Mouse (Mus musculus): ENCODE data around the gene Tesmin. TPM values are rescaled to one million over a fixed set of nuclear protein-coding genes. Genes with fewer than 3 reads are reported as not detected.

Gene Tesmin
- polyA plus RNA-seq, 1 experiment from 2014 or later, result 0.26 TPM

DNA sequence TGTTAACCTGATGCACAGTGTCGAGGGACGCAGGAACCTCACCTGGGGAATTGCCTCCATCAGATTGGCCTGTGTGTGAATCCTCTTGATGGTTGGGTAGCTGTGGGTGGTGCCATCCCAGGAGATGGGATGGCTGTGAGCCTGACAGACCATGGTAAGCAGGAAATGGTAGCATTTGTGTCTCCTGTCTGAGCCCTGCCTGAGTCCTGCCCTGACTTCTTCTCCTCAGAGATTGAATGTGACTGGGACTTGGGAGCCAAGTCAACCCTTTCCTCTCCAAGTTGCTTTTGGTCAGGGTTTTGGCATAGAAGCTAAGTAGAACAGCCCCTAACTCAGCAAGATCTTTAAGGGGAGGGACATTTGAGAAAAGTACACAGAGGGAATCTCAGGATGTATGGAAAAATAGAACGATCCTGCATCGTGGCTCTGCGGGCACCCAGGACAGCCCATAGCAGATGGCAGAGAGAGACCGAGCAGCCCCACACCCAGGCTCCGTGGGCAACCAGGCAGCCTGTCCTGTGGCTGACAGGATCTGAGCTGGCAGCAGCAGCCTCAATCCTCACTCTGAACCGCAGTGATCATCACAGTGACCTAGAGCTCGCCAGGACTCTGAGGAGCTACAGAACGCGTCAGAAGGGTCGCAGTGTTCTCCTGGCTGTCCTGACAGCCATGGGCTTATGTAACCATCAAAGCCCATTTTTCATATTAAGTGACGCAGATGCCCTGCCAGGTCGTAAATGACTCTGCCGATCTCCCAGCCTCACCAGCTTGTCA is 39.6 kb downstream of the Tesmin start:
- 0 out of 2 replicates have a peak, but pooled peaks cover 3% of the 10 kb centered on the region for H3K27me3 ChIP-seq
- no peak overlapping the region for H3K27ac ChIP-seq (replicated peaks)
- no peak overlapping the region for H3K4me2 ChIP-seq (replicated peaks)
- no peaks in the 10 kb centered on the region for H3K36me3 ChIP-seq
- H3K9me3 ChIP-seq, result no peaks in the 10 kb centered on the region
- WGBS, result 90% methylated on average over 15 of the region's 15 CpGs
- H3K9ac ChIP-seq (replicated peaks), result no peak overlapping the region
- no peak overlapping the region for H3K4me3 ChIP-seq
- H3K4me1 ChIP-seq, result peaks cover 3% of the 10 kb centered on the region; the same call in 1 of the 2 replicates
- ATAC-seq (ENCODE audit: low FRiP score, low read depth), result no peak

DNA sequence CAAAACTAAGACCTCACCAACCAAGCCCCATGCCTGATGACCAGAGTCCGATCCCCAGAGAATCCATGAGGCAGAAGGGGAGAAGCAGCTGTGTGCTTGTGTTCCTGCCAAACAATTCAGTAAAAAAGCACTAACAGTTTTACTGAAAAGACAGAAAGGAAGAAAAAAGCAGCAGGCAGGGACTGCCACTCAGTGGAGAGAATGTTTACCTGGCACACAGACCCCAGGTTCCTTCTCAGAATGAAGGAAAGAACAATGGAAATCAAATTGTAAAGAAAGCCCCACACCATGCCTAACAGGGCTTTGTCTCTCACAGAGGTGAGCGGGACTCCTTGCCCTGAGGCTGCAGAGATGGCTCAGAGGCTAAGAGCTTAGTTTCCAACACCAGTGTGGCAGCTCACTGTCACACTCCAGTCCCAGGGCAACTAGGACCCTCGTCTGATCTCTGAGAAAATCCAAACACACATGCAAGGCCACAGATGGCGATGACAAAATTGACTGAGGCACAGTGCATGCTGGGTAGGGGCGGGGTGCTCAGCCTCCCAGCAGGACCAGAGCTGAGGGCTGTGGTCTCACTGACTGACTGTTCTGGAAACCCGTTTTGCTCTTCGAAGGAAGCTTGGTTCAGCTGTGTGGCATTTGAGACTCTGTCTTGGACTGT is 40.6 kb downstream of the Tesmin start:
- 0 out of 2 replicates have a peak, but pooled peaks cover 3% of the 10 kb centered on the region for H3K27me3 ChIP-seq
- H3K27ac ChIP-seq (replicated peaks), result peak overlapping the region; percentile 63
- peak; percentile 58 for ATAC-seq (ENCODE audit: low FRiP score, low read depth)
- WGBS, result 43% methylated on average over 7 of the region's 7 CpGs
- H3K36me3 ChIP-seq, result no peaks in the 10 kb centered on the region
- peaks cover 12% of the 10 kb centered on the region; the same call in 1 of the 2 replicates for H3K4me1 ChIP-seq
- no peak overlapping the region for H3K9ac ChIP-seq (replicated peaks)
- H3K4me2 ChIP-seq (replicated peaks), result no peak overlapping the region
- no peaks in the 10 kb centered on the region for H3K9me3 ChIP-seq
- no peak overlapping the region for H3K4me3 ChIP-seq

DNA sequence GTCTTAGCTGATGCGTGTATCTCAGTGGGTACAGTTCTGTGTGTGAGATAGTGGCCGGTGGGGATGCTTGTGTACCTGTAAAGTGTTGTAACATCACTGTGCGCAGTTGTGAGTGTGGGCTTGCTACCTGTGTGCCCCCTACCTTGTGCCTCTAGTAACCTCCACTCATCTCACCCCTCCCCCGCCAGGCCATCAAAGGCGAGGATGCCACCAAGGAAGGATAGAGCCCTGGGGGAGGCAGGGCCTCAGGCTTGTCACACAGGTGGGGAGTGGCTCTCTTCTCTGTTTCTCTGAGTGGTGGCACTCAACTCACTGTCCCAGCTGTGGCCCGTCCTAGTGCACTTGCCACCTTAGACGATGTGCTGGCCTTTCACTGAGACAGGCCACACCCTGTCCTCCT is 42.4 kb downstream of the Tesmin start:
- 81% methylated on average over 7 of the region's 7 CpGs for WGBS
- no peak overlapping the region for H3K4me3 ChIP-seq
- ATAC-seq (ENCODE audit: low FRiP score, low read depth), result no peak
- no peak overlapping the region for H3K27ac ChIP-seq (replicated peaks)
- peaks cover 12% of the 10 kb centered on the region; the same call in 1 of the 2 replicates for H3K4me1 ChIP-seq
- no peak overlapping the region for H3K9ac ChIP-seq (replicated peaks)
- no peaks in the 10 kb centered on the region for H3K9me3 ChIP-seq
- H3K27me3 ChIP-seq, result no peaks in the 10 kb centered on the region
- no peaks in the 10 kb centered on the region for H3K36me3 ChIP-seq
- no peak overlapping the region for H3K4me2 ChIP-seq (replicated peaks)

- Histone ChIP-seq H3K27ac (replicated peaks) (no peak overlapping the region), H3K4me2 (replicated peaks) (no peak overlapping the region), H3K36me3 (no peaks in the 10 kb centered on the region), H3K9me3 (no peaks in the 10 kb centered on the region), H3K9ac (replicated peaks) (no peak overlapping the region), H3K27me3 (no peaks in the 10 kb centered on the region), H3K4me3 (no peak overlapping the region), H3K4me1 (peaks cover 12% of the 10 kb centered on the region; the same call in 1 of the 2 replicates)
- WGBS, result 86% methylated on average over 1 of the region's 2 CpGs
- no peak for ATAC-seq (ENCODE audit: low FRiP score, low read depth)
Measured at GRCm38 (mm10) chr19:3431969-3432368, 43.3 kb downstream of the Tesmin start.

DNA sequence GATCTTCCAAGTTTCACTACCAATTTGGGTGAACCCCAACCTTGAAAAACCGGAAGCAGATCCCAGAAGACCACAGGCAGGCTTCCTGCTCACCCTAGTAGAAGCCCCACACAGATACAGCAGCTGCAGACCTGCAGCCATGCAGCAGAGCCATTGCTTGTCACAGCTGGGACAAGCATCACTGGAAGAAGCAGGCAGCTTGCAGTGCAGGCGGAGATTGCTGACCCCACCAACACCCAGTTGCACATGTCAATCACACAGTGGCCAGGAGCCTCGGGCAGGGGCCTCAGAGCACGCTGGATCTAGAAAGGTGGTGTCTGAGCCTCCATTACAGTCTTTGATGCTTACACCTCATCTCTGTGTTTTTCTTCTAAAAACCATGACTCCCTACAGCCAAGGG is 45.5 kb downstream of the Tesmin start:
- H3K27ac ChIP-seq (replicated peaks), result no peak overlapping the region
- H3K9me3 ChIP-seq, result no peaks in the 10 kb centered on the region
- H3K4me1 ChIP-seq, result peaks cover 12% of the 10 kb centered on the region; the same call in 1 of the 2 replicates
- no peaks in the 10 kb centered on the region for H3K36me3 ChIP-seq
- ATAC-seq (ENCODE audit: low FRiP score, low read depth), result no peak
- H3K4me2 ChIP-seq (replicated peaks), result no peak overlapping the region
- no peak overlapping the region for H3K4me3 ChIP-seq
- WGBS, result 46% methylated on average over 4 of the region's 4 CpGs
- H3K27me3 ChIP-seq, result no peaks in the 10 kb centered on the region
- H3K9ac ChIP-seq (replicated peaks), result no peak overlapping the region

DNA sequence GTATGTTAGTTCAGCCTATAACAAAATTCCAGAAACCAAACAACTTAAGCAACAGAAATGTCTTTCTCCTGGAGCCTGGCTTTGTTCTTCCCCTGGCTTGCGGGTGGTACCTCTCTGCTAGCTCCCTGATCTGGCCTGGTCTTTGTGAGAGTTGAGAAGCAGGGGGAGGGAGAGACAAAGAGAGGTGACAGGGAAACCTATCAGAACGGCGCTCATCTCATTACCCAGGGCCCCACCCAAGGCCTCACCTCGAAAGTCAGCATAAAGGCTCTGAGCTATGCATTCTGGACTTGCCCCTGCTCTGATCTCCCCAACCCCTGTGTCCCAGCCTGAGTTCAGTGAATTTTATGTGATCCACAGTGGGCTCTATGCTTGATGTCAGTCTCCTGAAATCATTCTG is 46.0 kb downstream of the Tesmin start:
- no peak overlapping the region for H3K4me2 ChIP-seq (replicated peaks)
- H3K4me1 ChIP-seq, result peaks cover 9% of the 10 kb centered on the region; the same call in 1 of the 2 replicates
- WGBS, result 42% methylated on average over 4 of the region's 4 CpGs
- no peaks in the 10 kb centered on the region for H3K27me3 ChIP-seq
- H3K4me3 ChIP-seq, result no peak overlapping the region
- H3K36me3 ChIP-seq, result no peaks in the 10 kb centered on the region
- no peaks in the 10 kb centered on the region for H3K9me3 ChIP-seq
- no peak overlapping the region for H3K9ac ChIP-seq (replicated peaks)
- no peak for ATAC-seq (ENCODE audit: low FRiP score, low read depth)
- H3K27ac ChIP-seq (replicated peaks), result no peak overlapping the region

- Histone ChIP-seq H3K36me3 (no peaks in the 10 kb centered on the region), H3K4me1 (peaks cover 16% of the 10 kb centered on the region; the same call in 1 of the 2 replicates), H3K27me3 (no peaks in the 10 kb centered on the region), H3K9ac (replicated peaks) (no peak overlapping the region), H3K9me3 (no peaks in the 10 kb centered on the region), H3K4me3 (no peak overlapping the region), H3K4me2 (replicated peaks) (no peak overlapping the region), H3K27ac (replicated peaks) (no peak overlapping the region)
- WGBS, result 85% methylated on average over 3 of the region's 3 CpGs
- no peak for ATAC-seq (ENCODE audit: low FRiP score, low read depth)
Measured at GRCm38 (mm10) chr19:3435824-3436223, 47.2 kb downstream of the Tesmin start.

DNA sequence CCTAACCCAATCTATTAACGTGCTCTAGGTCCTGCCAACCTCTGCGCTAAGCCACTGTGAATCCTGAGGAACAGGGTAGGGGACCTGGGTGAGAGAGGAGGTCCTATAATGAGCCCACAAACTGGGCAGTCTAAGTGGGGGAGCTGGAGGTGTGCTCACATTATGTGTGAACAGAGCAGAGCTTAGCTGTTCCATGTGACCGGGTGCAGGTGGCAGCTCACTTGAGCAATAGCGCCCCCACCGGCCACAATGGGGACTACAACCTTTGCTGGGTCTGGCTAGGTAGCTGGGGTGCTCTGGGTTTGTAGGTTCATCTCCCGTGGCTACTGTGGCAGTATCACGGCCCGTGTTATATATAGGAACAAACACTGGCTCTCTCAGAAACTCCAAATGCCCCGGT is 48.2 kb downstream of the Tesmin start:
- Histone ChIP-seq H3K4me2 (replicated peaks) (no peak overlapping the region), H3K36me3 (no peaks in the 10 kb centered on the region), H3K27me3 (no peaks in the 10 kb centered on the region), H3K27ac (replicated peaks) (no peak overlapping the region), H3K4me3 (no peak overlapping the region), H3K9ac (replicated peaks) (no peak overlapping the region), H3K9me3 (no peaks in the 10 kb centered on the region), H3K4me1 (peaks cover 16% of the 10 kb centered on the region; the same call in 1 of the 2 replicates)
- WGBS, result 54% methylated on average over 9 of the region's 9 CpGs
- ATAC-seq (ENCODE audit: low FRiP score, low read depth), result peak; percentile 36; the same call in 1 of the 2 replicates

GRCm38 (mm10) chr19:3437980-3438379 is 49.3 kb downstream of the Tesmin start:
- H3K9ac ChIP-seq (replicated peaks), result no peak overlapping the region
- no peaks in the 10 kb centered on the region for H3K36me3 ChIP-seq
- ATAC-seq (ENCODE audit: low FRiP score, low read depth), result no peak
- H3K9me3 ChIP-seq, result no peaks in the 10 kb centered on the region
- WGBS, result 75% methylated on average over 5 of the region's 5 CpGs
- no peaks in the 10 kb centered on the region for H3K27me3 ChIP-seq
- no peak overlapping the region for H3K27ac ChIP-seq (replicated peaks)
- no peak overlapping the region for H3K4me2 ChIP-seq (replicated peaks)
- no peak overlapping the region for H3K4me3 ChIP-seq
- H3K4me1 ChIP-seq, result peaks cover 16% of the 10 kb centered on the region; the same call in 1 of the 2 replicates

DNA sequence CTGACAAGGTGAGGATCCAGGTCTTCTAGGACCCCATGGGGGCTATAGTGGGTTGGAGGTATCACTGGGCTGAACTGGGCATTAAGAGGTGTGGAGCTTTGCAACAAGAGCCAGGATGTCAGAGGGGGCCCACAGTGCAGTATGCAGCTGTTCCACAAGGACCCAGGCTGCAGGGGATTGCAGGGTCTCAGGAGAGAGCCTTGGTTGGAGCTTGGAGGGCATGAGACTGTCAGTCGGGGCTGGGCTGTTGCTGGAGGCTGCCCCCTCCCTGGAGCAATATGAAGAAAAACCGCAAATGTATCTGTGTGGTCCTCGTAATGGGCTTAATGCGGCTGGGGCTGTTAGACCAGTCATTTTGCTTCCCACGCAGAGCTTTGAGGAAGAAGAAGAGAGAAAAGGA is 52.0 kb downstream of the Tesmin start:
- Histone ChIP-seq H3K9ac (replicated peaks) (no peak overlapping the region), H3K4me3 (no peak overlapping the region), H3K9me3 (no peaks in the 10 kb centered on the region), H3K4me1 (peaks cover 7% of the 10 kb centered on the region; the same call in 1 of the 2 replicates), H3K4me2 (replicated peaks) (no peak overlapping the region), H3K36me3 (no peaks in the 10 kb centered on the region), H3K27me3 (no peaks in the 10 kb centered on the region), H3K27ac (replicated peaks) (no peak overlapping the region)
- 85% methylated on average over 5 of the region's 5 CpGs for WGBS
- ATAC-seq (ENCODE audit: low FRiP score, low read depth), result no peak

DNA sequence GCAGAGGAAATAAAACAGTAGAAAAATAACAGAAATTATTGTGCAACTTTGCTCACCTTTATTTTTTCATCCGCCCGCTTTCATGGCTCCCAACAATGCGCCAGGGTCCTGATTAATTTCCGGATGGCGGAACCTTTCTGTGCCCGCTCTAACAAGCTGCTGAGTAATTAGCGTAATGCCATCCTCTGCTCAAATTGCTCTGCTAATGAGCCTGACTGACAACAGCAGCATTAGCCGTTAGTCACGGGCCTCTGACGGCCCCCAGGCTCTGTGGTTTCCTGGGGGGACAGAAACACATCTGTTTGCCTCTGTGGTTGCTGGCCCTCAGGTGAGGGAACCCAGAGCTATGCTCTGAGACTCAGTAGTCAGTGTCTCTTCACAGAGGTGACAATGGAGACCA is 52.4 kb downstream of the Tesmin start:
- H3K36me3 ChIP-seq, result no peaks in the 10 kb centered on the region
- WGBS, result 63% methylated on average over 10 of the region's 10 CpGs
- no peak overlapping the region for H3K4me3 ChIP-seq
- no peak for ATAC-seq (ENCODE audit: low FRiP score, low read depth)
- H3K27ac ChIP-seq (replicated peaks), result no peak overlapping the region
- H3K9me3 ChIP-seq, result no peaks in the 10 kb centered on the region
- H3K27me3 ChIP-seq, result no peaks in the 10 kb centered on the region
- no peak overlapping the region for H3K4me2 ChIP-seq (replicated peaks)
- peaks cover 7% of the 10 kb centered on the region; the same call in 1 of the 2 replicates for H3K4me1 ChIP-seq
- no peak overlapping the region for H3K9ac ChIP-seq (replicated peaks)

GRCm38 (mm10) chr19:3447348-3447747 is 58.7 kb downstream of the Tesmin start:
- no peak for ATAC-seq (ENCODE audit: low FRiP score, low read depth)
- Histone ChIP-seq H3K9ac (replicated peaks) (no peak overlapping the region), H3K9me3 (0 out of 2 replicates have a peak, but pooled peaks cover 4% of the 10 kb centered on the region), H3K4me2 (replicated peaks) (no peak overlapping the region), H3K27me3 (no peaks in the 10 kb centered on the region), H3K4me3 (no peak overlapping the region), H3K27ac (replicated peaks) (no peak overlapping the region), H3K4me1 (0 out of 2 replicates have a peak, but pooled peaks cover 3% of the 10 kb centered on the region), H3K36me3 (no peaks in the 10 kb centered on the region)
- 75% methylated on average over 3 of the region's 3 CpGs for WGBS
